Mouse (Mus musculus) thymus, adult 2 months (tissue): ENCODE measurements around the gene Gm15517.

Source experiments
- CTCF ChIP-seq: fragments of 200-500 bp; IDR thresholded peaks from 2 replicates; pipeline ENCODE4 v1.5.1; 2012; ENCODE audit warnings: mild to moderate bottlenecking, control low read depth, low read length, moderate library complexity, borderline replicate concordance; ENCODE audit not compliant: control insufficient read depth, poor library complexity, insufficient read depth; ENCODE audit errors: extremely low read depth
- POLR2A ChIP-seq: fragments of 200-500 bp; IDR thresholded peaks from 2 replicates; pipeline ENCODE4 v1.6.1; 2012; ENCODE audit warnings: mild to moderate bottlenecking, low read length, control low read depth, moderate library complexity; ENCODE audit not compliant: control insufficient read depth, poor library complexity, insufficient read depth; ENCODE audit errors: extremely low read depth

DNA sequence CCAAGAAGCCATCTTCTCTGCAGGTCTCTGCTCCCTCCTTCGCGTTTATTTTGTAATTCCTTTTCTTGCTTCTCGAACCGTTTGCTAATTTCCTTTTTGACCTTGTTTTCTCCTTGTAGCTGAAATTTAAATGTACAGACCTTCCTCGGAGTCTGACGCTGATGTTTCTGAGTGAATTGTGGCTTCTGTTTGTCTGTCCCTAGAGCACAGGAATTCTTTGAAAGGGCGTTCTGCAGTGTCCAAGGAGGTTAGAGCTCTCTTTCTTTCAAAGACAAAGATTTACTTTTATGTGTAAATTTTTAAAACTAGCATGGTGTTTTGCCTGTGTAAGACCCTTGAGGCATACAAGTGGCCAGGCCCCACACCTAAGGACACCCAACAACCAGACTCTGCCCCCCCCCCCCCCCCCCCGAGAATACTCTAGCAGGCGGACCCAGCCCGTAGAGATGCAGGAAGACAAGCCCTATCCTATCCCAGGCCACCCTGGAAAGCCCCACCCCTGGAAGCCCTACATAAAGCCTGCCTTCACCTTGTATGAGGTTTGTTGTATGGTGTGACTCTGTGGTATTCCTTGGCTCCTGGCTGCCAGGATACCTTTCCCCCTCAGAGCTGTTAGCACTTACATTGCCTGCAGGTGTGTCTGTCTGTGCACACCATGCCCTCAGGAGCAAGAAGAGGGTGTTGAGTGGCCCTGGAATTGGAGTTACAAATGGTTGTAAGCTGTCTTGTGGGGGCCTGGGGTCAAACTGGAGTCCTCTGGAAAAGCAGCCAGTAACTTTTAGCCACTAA is 15.4 kb downstream of the Gm15517 start:
- TF ChIP-seq POLR2A (no peak), CTCF (no peak)
